Mouse (Mus musculus) NIH3T3 (cell line): ENCODE measurements at regions not wholly inside any gene's neighbourhood (a gene's known extent, or its start where the extent isn't known, plus 50 kb on each side); places are given as distances from the start of the nearest gene placed in this dataset.
A peak's percentile ranks its signal among the peaks of the same experiment; 100 is the strongest.
"Not testable (repeated sequence)": the region's sequence is repeated elsewhere in the genome, so short reads cannot be mapped to it uniquely, and the experiment has no call there.

Source experiments
- DNase-seq: peaks from one replicate; pipeline ENCODE4 v3.0.0-alpha.2; 2012; ENCODE audit warnings: low read depth

DNA sequence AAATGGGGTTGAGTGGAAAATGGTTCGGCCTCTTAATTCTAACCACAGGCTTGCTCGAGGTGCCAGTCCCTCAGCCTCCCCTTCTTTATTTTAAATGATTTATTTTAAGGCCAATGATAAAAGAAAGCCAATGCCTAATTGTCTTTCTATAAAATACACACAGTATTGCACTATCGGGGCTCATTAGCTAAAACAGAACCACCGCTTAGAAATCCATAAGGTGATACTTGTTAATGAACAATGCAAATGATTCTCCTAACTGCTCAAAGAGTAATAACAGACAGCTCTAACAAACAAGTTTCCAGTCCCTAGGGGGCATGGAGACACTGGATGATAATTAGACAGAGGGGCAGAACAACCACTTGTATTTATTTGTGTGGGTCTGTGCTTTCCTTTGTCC, 58.8 kb downstream of the Emx2 start:
- no peak for DNase-seq

DNA sequence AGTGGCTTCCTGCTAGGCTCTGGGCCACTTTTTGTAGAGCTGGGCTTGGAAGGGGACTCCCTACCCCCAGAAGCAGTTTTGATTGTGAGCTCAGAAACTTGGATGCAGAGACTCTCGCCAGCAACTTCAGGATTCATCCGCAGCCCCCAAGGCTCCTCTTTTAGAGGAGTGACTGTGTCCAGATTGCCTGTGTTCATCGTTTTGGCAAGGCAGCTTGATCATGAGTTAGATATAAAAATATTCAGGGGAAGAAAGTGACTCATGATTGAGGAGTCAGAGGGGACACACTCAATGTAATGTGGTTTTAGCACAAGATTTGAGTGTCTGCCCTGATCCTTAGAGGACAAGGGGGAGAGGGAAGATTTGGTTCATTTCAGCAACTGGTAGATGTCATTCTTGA, 61.0 kb downstream of the Emx2 start:
- peak; percentile 39 for DNase-seq

DNA sequence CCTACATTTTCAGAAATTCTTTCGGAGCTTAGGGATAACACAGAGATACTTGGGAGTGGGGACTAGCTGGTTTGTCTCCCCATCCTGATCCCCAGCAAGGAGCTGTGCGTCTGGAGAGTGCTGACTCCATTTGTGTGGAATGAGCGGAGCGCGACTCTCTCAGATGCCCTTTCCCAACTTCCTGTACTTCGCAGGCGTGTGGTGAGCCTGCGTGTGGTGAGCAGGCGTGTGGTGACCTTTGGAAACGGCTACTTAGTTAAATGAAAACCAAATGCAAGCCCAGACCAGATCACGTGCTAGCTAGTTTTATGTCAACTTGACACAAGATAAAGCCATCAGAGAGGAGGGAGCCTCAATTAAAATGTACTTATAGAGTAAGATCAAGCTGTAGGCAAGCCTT, 64.0 kb downstream of the Emx2 start:
- peak; percentile 64 for DNase-seq

DNA sequence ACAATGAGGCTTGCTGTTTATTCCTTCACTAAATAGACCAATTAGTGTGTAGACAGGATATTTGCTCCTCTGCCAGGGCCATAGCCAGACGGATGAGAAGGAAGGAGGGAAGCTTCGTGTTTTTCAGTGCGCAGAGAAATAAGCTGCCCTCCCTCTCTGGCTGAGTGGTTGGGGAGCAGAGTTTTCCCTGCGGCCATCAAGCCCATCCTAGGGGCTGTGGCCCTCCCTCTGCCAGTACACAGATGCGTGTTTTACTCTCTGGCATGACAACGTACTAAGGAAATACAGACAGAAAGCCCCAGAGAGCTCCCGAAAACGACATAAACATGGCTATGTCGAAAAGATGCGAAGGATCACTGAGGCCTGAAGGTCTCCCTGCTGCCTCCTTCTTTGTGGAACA, 65.2 kb downstream of the Emx2 start:
- no peak for DNase-seq

DNA sequence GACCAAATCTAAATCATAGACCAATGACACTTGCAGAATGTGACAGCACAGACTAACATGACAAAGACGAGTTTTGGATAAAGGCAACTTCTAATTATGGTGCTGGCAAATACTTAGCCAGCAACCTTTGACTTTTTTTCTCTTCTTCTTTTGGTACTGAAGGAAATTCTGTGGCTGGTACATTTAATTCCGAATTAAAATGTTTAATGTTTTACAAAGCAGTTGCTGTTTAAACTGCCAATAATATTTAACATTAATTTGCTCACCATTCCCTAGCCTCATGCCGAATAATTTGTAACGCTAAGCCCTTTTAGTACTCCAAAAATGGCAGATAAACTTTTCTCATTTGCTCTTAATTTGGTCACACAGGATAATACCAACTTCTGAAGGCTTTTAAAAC, 105.9 kb downstream of the Emx2 start:
- no peak for DNase-seq

DNA sequence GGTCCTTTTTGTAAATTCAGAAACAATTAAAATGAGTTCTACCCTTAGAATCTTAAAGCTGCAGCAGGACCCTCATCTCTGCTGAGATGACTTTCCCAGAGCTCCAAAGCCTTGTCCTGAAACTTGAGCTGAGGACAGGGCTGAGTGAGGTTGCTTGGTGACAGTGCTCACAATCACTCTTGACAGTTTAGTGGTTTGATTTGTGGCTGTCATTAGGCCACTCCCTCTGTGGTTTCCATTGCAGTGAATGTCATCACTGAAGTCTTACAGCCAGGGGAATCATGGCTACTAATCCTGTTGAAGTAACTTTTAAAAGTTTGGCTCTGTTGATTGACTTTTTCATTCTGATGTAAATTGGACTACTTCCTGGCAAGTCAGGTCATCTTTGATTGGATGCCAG, 110.7 kb downstream of the Emx2 start:
- DNase-seq: no peak

DNA sequence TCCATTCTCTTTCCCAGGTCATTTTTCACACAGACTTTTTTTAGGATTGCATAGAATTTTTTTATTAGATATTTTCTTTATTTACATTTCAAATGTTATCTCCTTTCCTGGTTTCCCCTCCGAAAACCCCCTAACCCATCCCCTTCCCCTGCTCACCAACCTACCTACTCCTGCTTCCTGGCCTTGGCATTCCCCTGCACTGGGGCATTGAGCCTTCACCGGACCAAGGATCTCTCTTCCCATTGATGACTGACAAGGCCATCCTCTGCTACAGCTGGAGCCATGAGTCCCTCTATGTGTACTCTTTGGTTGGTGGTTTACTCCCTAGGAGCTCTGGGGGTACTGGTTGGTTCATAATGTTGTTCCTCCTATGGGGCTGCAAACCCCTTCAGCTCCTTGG, 111.4 kb downstream of the Emx2 start:
- DNase-seq: not testable (repeated sequence)

DNA sequence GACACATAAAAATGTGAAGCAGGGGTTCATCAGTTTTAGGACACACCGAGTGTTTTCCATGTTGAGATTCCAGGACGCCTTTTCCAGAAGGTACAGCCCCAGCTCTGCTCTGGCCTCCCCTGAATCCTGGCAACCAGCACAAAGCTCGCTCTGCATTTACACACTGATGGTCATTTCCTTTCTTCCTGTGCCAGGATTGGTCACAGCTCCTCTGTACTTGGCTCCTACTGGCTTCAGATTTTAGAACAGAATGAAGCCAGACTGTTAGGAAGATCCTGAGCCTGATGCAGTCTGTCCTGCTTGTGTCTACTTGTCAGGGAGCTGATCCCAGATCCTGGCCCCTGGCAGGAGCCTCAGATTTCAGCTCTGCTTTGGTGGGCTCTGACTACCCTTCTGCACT, 116.2 kb downstream of the Emx2 start:
- DNase-seq: no peak

DNA sequence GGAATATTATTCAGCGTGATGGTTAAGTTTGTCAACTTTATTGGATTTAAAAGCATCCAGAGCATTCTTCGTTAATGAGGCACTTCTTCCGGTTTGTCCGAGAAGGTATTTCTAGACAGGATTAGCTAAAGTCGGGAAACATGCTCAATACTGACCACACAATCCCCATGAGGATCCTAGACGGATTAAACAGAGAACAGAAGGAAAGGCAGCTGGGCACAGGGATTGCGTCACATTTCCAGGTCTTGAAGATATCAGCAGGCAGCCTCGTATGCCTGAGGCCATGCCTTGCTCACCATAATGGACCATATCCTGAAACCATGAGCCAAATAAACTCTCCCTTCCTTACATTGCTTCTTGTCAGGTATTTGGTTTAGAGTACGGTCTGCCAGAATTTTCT, 119.7 kb downstream of the Emx2 start:
- DNase-seq: no peak

DNA sequence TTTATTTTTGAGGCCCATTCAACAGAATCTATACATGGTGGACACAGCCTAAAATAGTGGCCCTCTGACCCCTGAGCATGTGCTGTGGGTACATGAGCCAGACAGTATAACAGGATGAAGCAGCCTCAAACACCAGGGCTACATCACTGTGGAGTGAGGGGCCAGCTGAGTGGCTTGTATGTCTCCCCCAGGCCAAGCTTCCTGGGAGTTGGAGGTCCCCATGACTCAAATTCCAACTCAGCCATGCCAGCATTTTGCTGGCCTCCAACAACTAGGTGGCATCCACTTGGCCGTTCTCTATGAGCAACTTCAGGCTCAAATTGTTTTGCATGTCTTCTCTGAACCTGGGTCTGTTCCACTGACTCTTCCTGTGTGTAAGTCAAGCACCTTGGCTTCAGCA, 121.5 kb downstream of the Emx2 start:
- no peak for DNase-seq

DNA sequence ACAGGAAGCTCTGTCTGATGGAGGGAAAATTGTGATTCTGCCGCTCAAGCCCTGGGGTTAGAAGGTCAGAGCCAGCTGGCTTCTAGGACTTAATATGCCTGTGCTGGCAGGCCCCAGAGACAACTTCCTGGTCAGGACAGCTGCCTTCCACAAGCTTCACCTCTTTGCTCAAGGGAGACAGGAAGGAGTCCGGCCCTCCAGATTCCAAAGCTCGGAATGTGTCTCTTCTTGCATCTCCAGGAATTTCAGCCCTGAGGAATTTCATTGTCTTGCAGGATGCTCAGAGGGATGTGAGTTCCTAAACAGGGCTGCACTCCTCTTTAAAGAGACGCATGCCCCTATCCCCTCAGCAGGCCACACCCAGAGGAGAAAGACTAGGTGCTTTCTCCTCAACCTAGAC, 127.7 kb downstream of the Emx2 start:
- no peak for DNase-seq

DNA sequence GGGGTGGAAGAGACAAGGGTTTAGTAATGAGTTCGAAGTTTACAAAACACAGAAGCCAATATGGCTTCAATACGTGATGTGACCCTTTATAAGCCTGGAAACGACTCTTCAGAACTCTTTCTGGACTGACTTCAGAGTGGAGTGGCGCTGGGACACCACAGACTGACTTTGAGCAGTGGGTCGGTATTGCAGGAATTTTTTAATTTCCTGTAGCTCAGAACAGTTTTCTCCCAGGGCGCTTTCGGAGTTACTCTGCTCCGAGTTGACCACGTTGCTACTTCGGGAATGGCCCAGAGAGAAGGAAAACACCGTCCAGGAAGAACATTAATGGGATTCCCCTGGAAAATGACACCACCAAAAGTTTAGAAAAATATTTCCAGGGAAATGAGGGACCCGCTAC, 129.1 kb downstream of the Emx2 start:
- no peak for DNase-seq

DNA sequence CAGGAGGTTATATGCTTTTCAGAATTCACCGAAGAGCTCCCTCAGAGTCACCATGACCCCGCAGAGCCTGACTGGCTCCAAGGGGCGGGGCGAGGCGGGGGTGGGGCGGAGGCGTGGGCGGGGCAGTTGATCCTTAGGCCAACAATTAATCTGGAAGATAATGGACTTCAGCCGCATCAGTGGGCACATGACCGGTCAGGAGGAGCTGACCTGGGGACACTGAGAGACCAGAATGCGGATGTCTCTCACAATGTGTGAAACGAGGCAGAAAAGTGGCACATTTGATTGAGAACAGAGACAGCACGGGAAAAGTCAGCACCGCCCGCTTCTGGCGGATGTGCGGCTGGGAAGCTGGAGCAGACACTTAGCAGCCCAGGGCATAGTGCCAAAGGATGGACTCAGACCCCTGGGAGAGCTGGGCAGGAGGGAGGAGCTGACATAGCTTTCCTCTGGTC, 129.9 kb downstream of the Emx2 start:
- peak; percentile 18 for DNase-seq

DNA sequence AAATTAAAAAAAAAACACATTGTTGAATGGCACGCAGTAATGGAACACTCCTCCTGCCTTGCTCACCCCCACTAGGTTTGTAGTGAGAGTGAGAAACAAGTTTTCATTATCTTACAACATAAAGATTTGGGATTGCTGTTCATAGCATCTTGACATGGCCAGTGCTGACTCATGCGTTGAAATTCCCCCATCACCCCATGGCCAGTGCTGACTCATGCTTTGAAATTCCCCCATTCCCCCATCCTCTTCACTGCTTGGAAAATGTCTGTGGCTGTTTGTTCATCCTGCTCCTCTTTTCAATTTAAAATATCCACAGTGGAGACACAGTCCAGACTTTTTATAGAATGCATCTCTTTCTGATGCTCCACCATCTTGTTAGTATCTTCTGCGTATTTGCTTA, 131.8 kb downstream of the Emx2 start:
- DNase-seq: peak; percentile 81

DNA sequence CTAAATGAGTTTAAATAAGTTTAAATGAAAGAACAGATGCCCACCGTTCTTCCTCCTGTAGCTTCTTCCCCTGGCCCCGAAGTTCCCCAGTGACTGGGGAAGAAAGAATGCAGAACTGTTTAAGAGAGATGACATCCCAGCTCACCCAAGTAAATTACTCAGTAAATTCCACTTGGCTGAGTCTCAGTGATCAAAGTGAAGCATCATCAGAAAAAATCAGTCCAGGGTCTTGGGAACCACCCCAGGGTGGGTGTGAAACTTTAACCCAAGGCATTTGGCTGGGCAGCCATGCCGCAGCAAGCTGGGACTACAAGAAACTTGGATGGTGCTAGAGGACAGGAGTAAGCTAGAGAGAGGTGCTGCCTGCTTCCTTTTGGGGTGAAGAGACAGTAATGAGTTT, 133.9 kb downstream of the Emx2 start:
- DNase-seq: peak; percentile 28

DNA sequence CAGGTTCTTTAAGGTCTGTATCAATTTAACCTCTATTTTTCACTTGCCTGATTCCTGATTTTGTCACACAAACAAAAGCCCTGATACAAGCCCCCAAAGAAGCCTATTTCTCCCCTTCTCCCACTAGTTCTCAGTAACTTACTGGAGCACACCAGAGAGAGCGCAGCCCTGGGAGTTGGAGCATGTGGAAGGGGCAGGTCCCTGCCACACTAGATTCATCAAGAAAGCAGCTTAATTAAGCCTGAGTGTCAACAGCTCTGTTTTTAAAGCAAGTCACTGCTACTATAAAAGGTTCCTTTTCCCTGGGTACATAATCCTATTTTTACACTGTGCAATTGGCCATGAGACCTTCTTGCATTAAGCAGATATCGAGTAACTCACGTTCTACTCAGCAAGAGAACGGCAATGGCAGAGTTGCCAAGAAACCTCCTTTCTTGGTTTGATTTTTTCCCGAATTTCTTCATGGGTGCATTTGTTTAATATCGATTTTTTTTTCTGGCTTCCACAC, 166.2 kb downstream of the Emx2 start:
- no peak for DNase-seq

DNA sequence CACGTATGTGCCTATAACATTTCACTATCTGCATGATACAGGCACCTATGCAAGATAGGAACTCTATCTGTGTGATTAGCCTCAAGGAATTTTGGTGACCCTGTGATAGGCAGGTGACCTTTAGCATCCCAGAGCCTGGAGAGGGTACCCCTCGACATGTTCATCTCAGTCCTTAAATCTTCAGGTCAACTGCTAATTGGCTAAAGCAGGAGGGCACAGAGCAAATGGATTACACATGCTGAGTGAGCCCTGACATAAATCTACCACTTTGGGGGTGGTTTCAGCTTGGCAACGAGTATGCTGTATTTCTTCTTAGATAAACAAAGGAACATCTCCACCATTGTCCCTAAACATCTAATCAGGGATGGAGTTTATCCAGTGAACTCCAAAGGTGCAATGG, 169.5 kb downstream of the Emx2 start:
- no peak for DNase-seq

DNA sequence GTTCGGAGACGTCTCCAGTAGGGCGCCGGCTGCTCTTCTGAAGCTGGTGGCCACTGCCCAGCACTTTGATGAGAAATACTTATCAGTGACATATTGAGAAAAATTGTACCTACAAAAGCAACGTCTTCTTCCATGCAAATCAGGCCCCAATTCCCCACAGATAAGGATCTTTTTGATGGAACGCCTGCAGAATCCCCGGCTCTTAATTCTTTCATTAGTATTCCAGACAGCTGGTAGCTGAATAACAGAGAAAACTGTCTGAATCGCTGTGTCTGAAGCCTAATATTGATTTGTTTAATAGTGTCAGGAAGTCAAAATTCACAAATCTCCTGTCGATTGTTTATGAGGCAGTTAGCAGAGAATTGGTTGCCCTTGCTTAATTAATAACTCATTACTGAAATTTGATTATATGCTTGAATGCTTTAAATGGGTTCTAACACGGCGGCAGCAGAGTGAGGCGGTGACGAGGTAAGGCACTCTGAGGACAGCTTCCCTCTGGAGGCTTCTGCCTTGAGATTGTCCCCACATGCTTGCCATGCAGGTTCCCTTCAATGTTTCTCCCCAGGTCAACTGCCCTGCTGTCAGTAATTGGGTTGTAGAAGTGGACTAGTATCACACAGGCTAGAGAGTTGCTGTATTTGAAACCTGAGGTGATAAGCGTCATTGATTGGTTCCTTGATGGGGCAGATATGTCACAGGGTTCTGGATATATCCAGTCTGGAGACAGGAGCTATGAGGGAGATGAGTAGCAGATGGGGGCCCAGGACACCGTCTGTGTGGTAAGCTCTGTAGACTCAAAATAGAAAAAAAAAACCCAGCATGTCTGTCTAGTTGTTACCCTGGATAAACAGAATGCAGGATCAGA, 170.4 kb downstream of the Emx2 start:
- DNase-seq: no peak

DNA sequence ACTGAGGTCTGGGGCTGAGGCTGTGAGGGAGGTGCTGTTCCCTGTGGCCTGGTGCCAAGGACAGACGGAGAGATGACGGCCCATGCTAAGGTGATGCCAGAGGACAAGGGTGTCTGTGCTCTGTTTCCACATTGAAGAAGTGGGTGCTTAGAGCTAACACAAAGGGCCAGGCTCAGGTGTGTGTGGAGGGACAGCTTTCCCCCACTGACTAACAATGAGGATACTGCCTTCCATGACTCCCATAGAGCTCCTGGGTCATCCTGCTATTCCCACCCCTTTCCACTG, 170.9 kb downstream of the Emx2 start:
- DNase-seq: no peak

DNA sequence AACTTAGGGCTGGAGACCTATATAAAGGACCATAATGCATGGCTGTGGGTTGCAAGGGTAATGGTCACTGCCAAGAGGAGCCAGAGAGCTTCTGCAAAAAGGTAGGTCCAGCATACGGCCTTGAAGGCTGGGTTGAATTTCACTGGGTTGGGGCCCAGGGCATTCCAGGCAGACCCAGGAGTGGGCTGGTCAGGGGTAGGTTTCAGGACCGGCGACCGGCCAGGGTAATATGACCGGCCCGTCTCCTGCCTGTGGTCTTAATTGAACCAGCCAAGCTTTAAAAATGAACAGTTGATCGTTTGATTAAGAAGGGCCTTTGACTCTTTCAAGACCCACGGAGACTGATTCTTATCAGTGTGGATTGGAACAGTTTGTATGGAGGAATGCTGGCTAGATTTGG, 171.9 kb downstream of the Emx2 start:
- DNase-seq: no peak

DNA sequence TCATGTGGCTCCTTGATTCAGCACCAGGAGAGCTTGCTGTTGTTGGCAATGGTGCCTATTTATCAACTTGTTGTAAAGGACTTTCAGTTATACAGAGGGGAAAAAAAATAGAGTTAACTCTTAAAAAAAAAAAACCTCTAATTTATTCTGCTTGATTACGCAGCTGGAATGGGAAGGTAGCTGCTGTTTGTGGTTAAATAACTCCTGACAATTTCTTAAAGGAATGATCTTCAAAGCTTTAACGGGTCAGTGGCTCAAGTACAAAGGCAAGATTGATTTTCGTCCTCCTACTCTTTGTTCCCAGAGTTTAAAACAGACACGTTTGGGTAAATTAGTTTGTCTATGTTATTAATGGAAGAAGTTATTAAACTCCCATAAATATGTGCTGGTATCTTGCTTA, 172.5 kb downstream of the Emx2 start:
- no peak for DNase-seq

DNA sequence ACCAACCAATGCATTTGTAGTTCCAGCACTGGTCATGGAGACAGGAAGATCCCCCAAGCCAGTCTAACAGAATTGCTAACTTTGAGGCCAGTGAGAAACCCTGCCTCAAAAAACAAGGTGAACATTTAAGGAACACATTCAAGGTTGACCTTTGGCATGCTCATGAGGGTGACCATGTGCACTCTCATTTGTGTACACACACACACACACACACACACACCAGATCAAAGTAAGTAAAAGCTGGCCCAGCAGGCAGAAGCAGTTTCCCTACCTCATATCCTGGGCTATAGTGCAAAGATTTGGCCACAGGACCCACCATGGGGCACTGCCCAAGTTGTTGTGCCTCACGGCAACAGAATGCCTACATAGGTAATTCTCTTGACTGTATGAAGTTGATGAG, 173.4 kb downstream of the Emx2 start:
- DNase-seq: no peak

DNA sequence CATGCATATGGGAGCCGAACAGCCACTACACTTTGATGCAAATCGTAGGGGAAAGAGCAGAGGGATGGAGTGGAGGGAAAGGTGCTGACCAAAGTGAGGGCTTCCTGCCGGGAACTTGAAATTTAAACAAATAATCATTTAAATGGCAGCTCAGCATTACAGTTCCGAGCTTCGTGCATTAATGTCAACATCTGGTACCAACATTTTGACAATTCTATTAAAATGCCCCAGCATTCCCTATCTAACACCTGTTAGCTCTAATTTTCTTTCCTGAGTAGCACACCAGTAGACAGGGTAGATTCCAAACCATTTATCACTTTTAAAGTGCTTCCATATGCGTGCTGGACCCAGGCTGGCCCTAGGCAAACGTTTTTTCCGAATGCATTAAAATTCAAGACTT, 178.1 kb downstream of the Emx2 start:
- no peak for DNase-seq

DNA sequence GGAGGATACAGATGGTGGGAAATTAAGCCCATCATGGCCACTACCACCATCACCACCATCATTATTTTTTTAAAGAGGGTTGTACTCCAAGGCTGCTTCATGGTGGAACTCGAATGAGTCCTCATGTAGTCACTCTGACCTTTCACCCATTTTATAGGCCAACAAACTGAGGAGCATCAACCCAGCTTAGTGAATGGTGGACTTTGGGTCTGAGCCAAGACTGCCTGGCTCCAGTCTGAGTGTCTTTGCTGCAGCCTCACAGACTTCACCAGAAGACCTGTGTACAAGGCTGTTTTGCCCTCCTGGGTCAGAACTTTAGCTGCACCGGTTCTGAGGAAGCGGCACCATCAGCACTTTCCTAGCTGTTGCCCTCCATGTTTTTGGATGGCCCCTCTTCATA, 184.4 kb downstream of the Emx2 start:
- no peak for DNase-seq
